Mouse (Mus musculus) stomach, embryonic 15.5 days (tissue): Measurements from ENCODE around the gene Tmem52b. TPM values are rescaled to one million over a fixed set of nuclear protein-coding genes. Genes with fewer than 3 reads are reported as not detected.
A peak's percentile ranks its signal among the peaks of the same experiment; 100 is the strongest.

ENCODE experiments used
- ATAC-seq: fragments of 200-750 bp; cut with Nextera tagmentation; 2 replicates; pipeline ENCODE4 v1.8.0; 2017; ENCODE audit warnings: low read depth, moderate number of reproducible peaks, moderate TSS enrichment; ENCODE audit not compliant: insufficient read depth, low FRiP score
- H3K27ac ChIP-seq: fragments of 300-500 bp; sonication (generic); 2 replicates; pipeline ENCODE4 v1.5.1; 2015; ENCODE audit warnings: mild to moderate bottlenecking, inconsistent platforms
- H3K27me3 ChIP-seq: fragments of 300-500 bp; sonication (generic); replicated peaks from 2 replicates; pipeline ENCODE4 v1.6.1; 2015; ENCODE audit warnings: inconsistent platforms
- H3K36me3 ChIP-seq: fragments of 300-500 bp; sonication (generic); 2 replicates; pipeline ENCODE4 v1.6.1; 2015; ENCODE audit warnings: inconsistent platforms
- H3K4me1 ChIP-seq: fragments of 300-500 bp; sonication (generic); 2 replicates; pipeline ENCODE4 v1.6.1; 2015; ENCODE audit warnings: inconsistent platforms
- H3K4me2 ChIP-seq: fragments of 300-500 bp; sonication (generic); 2 replicates; pipeline ENCODE4 v1.6.1; 2015; ENCODE audit warnings: mild to moderate bottlenecking, inconsistent platforms
- H3K4me3 ChIP-seq: fragments of 300-500 bp; sonication (generic); replicated peaks from 2 replicates; pipeline ENCODE4 v1.5.1; 2015; ENCODE audit warnings: inconsistent platforms
- H3K9ac ChIP-seq: fragments of 300-500 bp; sonication (generic); 2 replicates; pipeline ENCODE4 v1.6.1; 2015; ENCODE audit warnings: inconsistent platforms
- H3K9me3 ChIP-seq: fragments of 300-500 bp; sonication (generic); 2 replicates; pipeline ENCODE4 v1.6.1; 2016; ENCODE audit warnings: inconsistent platforms
- WGBS: fragments of 180-500 bp; shearing (Covaris S2); methylation state at CpG from one replicate; pipeline ENCODE4 v1.1.7; 2015; 5-methylcytosine and 5-hydroxymethylcytosine counted together
- polyA plus RNA-seq: library from polyadenylated mRNA; unstranded; fragments of >200 nt; fragmentation: Nextera tagmentation; extraction: Ambion mirVana; gene quantifications from 2 replicates; pipeline ENCODE4 v1.2.1, GENCODE M21; 2015

Tmem52b gene
- polyA plus RNA-seq, 1 experiment from 2014 or later: not detected

DNA sequence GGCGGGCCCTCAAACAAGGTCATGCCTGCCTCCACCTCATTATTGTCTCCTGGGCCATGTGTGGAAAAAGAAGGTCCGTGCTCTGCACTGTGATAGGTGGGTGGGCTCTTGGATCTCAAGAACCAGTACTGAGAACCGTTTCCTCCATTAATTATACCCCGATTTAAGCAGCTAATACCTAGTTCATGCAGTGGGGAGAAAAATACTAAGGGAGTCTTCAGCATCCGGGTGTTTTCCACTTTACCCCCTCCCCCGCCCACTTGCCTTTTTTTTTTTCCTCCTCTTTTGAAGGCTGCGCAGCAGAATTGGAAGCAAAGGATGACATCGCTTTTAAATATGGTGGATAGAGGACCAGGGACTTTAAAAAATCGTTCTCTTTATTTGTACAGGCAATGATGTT lies 21.7 kb downstream of the Tmem52b start:
- Histone ChIP-seq H3K9me3 (no peaks in the 10 kb centered on the region), H3K4me2 (peak overlapping the region; percentile 93), H3K27ac (no peak overlapping the region), H3K27me3 (no peaks in the 10 kb centered on the region), H3K36me3 (peaks cover 10% of the 10 kb centered on the region), H3K4me1 (peaks cover 13% of the 10 kb centered on the region), H3K9ac (peak overlapping the region; percentile 61; the same call in 1 of the 2 replicates), H3K4me3 (peak overlapping the region; percentile 62)
- 17% methylated on average over 9 of the region's 9 CpGs for WGBS
- no peak for ATAC-seq

DNA sequence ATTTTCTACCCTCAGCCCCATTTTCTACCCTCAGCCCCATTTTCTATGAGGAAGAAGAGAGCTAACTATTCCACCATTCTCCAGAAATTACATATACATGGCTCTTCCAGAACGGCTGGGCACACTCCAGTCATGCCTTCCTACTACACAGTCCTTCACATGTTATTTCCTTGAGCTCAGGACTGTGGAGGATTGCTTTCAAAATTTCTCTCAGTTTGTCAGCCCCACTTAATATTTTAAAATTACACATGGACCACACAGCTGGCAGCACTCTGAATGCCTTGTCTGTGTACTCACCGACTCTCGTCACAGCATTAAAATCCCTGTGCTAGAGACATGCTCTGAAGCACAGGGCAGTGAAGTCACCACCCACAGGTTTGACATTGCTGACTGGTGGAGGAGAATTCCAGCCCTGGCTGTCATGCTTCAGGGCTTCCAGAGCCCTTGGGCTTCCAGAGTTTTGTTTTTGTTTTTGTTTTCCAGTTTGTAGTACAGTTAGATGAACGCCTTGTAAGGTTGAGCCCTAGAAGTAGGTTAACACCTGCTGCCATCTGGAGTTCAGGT lies 22.4 kb downstream of the Tmem52b start:
- no peak overlapping the region for H3K27ac ChIP-seq
- H3K4me3 ChIP-seq: peak overlapping the region; percentile 62
- no peak overlapping the region for H3K9ac ChIP-seq
- peaks cover 13% of the 10 kb centered on the region for H3K36me3 ChIP-seq
- no peak for ATAC-seq
- H3K4me1 ChIP-seq: peaks cover 13% of the 10 kb centered on the region
- peak overlapping the region; percentile 93 for H3K4me2 ChIP-seq
- H3K9me3 ChIP-seq: no peaks in the 10 kb centered on the region
- 55% methylated on average over 4 of the region's 4 CpGs for WGBS
- H3K27me3 ChIP-seq: no peaks in the 10 kb centered on the region

DNA sequence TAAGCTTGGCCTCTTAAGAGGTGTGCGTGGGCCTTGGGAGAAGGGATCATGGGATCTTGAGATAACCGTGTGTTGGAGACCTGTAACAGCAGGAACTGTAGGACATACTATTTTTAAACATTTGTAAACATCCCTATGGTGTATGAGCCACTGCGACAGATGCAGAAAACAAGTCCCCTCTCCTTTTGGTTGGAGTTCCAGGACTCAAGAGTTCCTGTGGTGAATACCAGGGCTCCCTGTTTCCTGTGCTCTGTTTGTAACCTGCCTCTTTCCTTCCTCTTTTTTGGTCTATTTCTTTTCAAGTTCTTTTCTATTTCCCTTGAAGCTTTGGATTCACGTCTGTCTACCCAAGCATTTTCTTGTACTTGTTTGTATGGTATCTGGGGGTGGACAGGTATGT lies 23.4 kb downstream of the Tmem52b start:
- Histone ChIP-seq H3K9me3 (no peaks in the 10 kb centered on the region), H3K4me3 (no peak overlapping the region), H3K36me3 (peaks cover 21% of the 10 kb centered on the region), H3K9ac (no peak overlapping the region), H3K27me3 (no peaks in the 10 kb centered on the region), H3K27ac (no peak overlapping the region), H3K4me2 (no peak overlapping the region), H3K4me1 (peaks cover 13% of the 10 kb centered on the region)
- WGBS: 58% methylated on average over 4 of the region's 4 CpGs
- no peak for ATAC-seq

DNA sequence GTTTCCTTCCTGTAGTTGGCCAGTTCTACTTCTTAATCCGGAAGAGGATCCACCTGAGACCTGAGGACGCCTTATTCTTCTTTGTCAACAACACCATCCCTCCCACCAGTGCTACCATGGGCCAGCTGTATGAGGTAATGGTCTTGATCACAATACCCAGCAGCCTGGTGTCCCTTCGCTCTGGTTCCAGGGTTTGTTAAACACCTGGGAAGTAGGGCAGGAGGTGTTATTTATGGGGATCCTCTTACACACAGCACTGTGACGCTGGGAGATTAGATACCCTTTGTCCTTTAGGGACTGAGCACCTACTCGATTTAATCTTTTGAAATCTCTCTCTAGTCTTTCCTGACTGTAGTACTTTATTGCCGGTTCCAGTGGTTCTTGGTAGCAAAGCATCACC lies 26.2 kb downstream of the Tmem52b start:
- 80% methylated on average over 6 of the region's 6 CpGs for WGBS
- H3K4me2 ChIP-seq: no peak overlapping the region

DNA sequence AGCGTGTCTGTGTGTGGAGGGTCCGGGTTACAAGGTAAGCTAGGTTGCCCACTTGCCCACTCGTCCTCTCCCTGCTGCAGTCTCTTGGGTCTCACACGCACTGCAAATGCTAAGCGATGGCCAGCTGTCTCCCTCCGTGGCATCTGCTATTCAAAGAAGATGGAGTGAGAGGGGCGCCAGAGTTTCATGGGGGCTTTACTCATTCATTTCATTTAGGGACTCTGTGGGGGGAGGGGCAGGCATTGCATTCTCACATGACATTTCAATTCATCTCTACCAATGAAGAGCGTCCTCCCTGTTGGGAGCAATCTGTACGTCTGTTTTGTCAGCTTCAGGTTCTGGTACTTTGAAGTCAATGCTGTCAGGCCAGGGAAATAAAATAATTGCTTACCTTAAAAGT lies 29.6 kb downstream of the Tmem52b start:
- Histone ChIP-seq H3K4me3 (no peak overlapping the region), H3K9me3 (no peaks in the 10 kb centered on the region), H3K27ac (no peak overlapping the region), H3K9ac (no peak overlapping the region), H3K27me3 (no peaks in the 10 kb centered on the region), H3K36me3 (peaks cover 21% of the 10 kb centered on the region), H3K4me1 (no peaks in the 10 kb centered on the region), H3K4me2 (no peak overlapping the region)
- ATAC-seq: no peak
- WGBS: 87% methylated on average over 9 of the region's 9 CpGs

More for the DNA sequence above, 26.2 kb downstream of the Tmem52b start:
- ATAC-seq: no peak
- Histone ChIP-seq H3K4me3 (no peak overlapping the region), H3K27me3 (no peaks in the 10 kb centered on the region), H3K9me3 (no peaks in the 10 kb centered on the region), H3K27ac (no peak overlapping the region), H3K4me1 (peaks cover 9% of the 10 kb centered on the region; the same call in 1 of the 2 replicates), H3K9ac (no peak overlapping the region), H3K36me3 (peaks cover 21% of the 10 kb centered on the region)

DNA sequence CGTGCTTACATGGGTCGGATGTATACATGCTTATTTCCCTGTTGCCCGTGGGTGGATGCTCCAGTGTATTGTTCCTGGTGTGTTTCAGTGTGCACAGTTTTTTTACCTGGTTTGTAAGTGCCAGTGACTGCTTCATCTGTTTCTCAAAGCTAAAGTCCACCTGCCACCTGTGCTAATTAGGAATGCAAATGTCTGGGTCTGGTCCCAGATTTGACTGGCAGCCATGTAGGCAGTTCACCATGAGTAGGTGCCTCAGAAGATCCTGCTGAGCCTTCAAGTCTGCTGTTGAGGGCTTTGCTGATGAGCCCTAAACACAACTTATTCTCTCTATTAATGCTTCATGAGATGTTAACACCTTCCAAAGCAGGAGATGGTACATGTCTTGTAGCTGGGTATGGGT lies 30.2 kb downstream of the Tmem52b start:
- Histone ChIP-seq H3K36me3 (peaks cover 21% of the 10 kb centered on the region), H3K27me3 (no peaks in the 10 kb centered on the region), H3K4me3 (no peak overlapping the region), H3K9ac (no peak overlapping the region), H3K4me1 (no peaks in the 10 kb centered on the region), H3K4me2 (no peak overlapping the region), H3K9me3 (no peaks in the 10 kb centered on the region), H3K27ac (no peak overlapping the region)
- WGBS: 94% methylated on average over 3 of the region's 3 CpGs
- ATAC-seq: no peak

DNA sequence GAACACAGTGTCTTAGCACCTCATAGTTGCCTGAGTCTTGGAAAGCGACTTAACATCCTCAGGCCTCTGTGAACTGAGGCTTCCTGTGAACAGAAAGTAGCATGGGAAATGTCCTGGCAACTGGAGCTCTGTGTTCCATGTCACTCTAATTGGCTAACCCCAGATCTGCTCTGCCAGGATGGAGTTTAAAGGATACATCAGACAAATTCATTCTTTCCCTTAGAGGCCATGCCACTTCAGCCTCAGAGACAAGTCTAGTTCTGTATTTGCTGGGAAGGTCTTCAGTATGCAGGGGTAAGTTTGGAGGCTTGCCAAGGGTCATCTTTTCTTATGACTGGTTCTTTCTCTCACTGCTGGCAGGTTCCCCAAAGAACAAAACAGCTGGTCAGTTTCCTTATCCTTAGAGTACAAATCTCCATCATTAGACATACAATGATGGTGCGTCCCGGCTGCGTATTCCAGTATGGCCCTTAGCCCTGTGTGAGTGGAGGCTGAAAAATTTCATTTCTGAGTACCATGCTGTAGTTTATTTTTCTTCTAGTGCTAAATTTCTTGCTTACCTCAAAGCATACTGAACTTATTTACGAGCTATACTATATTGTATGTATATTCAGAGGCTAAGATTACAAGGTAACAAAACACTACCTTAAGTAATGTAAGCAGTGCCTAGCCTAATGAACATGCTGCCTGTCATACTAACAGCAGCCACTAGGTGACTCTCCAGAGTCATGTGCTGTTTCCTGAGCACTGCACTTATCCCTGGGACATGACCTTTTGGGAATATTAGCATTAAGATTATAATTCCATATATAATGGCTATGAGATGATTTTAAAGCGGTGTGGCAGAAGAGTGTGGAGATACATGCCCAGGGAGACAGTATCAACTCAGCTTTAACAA lies 31.6 kb downstream of the Tmem52b start:
- Histone ChIP-seq H3K9ac (no peak overlapping the region), H3K4me2 (no peak overlapping the region), H3K36me3 (peaks cover 12% of the 10 kb centered on the region), H3K4me3 (no peak overlapping the region), H3K27me3 (no peaks in the 10 kb centered on the region), H3K9me3 (no peaks in the 10 kb centered on the region), H3K4me1 (no peaks in the 10 kb centered on the region), H3K27ac (no peak overlapping the region)
- WGBS: 47% methylated on average over 6 of the region's 6 CpGs
- peak; percentile 60; the same call in 1 of the 2 replicates for ATAC-seq

DNA sequence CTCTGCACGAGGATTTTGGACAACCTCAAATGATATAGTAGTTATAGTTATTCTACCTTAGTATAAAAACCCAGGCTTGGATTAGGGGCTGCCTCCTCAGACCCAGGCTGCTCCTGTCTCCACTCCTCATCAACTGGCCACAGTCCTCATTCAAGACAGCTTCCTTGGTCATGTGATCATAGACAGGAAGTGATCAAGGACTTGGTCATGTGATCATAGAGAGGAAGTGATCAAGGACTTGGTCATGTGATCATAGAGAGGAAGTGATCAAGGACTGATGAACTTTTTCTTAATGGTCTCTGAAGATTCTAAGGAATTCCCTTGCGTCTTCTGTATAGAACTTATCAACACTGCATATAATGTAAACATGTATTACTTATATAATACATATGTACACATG lies 34.9 kb downstream of the Tmem52b start:
- H3K36me3 ChIP-seq: no peaks in the 10 kb centered on the region
- 84% methylated on average over 2 of the region's 2 CpGs for WGBS

DNA sequence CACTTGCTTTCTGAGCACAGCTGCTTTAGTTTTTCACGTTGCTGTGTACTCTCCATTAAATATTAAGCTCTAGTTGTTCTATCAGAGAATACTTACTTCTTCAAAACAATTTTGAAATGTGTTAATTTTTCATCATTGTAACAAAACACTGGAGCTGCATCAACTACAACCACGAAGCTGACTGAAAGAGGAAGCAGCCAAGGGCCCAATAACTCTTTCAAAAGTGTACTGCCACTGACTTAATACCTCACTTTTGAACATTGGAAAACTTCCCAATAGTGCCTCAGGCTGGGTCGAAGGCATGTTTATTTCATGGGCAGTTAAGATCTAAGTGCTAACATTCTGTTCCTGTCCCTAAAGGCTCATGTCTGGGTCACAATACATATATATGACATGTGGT lies 35.7 kb downstream of the Tmem52b start:
- no peak for ATAC-seq
- H3K4me1 ChIP-seq: no peaks in the 10 kb centered on the region
- no peak overlapping the region for H3K27ac ChIP-seq
- 46% methylated on average over 3 of the region's 3 CpGs for WGBS
- no peak overlapping the region for H3K9ac ChIP-seq
- no peak overlapping the region for H3K4me2 ChIP-seq
- no peaks in the 10 kb centered on the region for H3K27me3 ChIP-seq
- H3K36me3 ChIP-seq: no peaks in the 10 kb centered on the region
- no peak overlapping the region for H3K4me3 ChIP-seq
- H3K9me3 ChIP-seq: no peaks in the 10 kb centered on the region

More for the DNA sequence above, 34.9 kb downstream of the Tmem52b start:
- Histone ChIP-seq H3K9ac (no peak overlapping the region), H3K27me3 (no peaks in the 10 kb centered on the region), H3K4me1 (no peaks in the 10 kb centered on the region), H3K27ac (no peak overlapping the region), H3K4me3 (no peak overlapping the region), H3K9me3 (no peaks in the 10 kb centered on the region), H3K4me2 (no peak overlapping the region)
- ATAC-seq: no peak

DNA sequence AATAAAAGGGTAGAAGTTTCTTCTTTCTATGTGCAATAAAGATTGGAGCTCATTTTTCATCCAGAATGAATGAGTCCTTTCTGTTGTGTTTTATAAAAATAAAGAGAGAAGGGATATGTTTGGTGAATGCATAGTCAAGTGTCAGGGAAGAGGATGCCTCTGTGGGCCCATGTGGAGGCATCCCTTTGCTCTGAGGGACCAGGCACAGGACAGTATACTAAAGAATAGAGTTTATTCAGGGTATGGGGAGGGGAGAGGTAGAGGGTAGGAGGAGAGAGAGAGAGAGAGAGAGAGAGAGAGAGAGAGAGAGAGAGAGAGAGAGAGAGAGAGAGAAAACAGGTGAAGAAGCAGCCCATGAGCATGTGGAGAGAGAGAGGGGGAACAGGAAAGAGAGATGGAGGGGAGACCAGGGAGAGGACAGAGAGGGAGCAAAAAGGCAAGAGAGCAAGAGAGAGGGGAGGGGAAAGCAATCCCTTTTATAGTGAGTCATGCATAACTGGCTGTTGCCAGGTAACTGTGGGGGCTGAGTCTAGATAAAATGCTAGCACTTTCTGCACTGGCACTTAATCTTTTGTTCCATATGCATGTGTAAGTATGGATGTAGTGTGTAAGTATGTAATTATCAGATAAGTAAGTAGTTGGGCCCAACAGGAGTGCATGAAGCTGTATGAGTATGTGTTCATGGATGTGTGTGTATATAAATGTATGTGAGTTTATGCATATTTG lies 45.1 kb downstream of the Tmem52b start:
- no peaks in the 10 kb centered on the region for H3K4me1 ChIP-seq
- ATAC-seq: peak; percentile 84
- no peak overlapping the region for H3K4me2 ChIP-seq
- H3K9ac ChIP-seq: no peak overlapping the region
- no peaks in the 10 kb centered on the region for H3K27me3 ChIP-seq
- no peaks in the 10 kb centered on the region for H3K36me3 ChIP-seq
- H3K27ac ChIP-seq: no peak overlapping the region
- no peaks in the 10 kb centered on the region for H3K9me3 ChIP-seq
- no peak overlapping the region for H3K4me3 ChIP-seq

DNA sequence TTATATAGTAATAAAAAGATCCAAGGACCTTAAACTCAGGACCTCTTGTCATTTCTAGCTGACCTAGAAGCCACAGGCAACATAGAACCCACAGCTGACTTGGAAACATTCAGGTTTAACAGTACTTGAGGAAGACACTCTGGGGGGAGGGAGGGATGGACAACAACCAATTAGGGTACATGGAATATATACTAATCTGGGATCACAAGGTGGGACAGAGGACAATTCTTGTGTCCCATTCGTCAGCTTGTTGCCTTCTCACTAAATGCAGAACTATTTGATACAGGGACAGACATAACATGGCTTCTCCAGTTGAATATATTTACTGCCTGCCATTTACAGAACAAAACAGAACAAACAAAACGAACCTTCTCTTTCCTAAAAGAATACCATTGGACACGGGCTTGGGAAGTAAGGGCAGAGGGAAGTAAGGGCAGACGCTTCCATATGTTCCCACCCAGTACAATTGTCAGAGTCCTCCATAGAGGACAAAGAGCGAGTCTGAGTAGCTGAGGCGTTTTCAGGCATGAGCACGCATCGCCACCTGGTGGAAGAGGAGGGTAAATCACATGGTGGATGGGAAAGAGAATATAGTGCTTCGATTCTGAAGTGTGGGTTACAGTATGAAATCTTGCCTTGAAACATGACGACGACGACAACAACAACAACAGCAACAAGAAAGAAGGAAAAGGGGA lies 46.7 kb downstream of the Tmem52b start:
- Histone ChIP-seq H3K9me3 (no peaks in the 10 kb centered on the region), H3K27me3 (no peaks in the 10 kb centered on the region), H3K4me3 (no peak overlapping the region), H3K36me3 (no peaks in the 10 kb centered on the region), H3K4me2 (no peak overlapping the region), H3K27ac (no peak overlapping the region), H3K9ac (no peak overlapping the region), H3K4me1 (no peaks in the 10 kb centered on the region)
- peak; percentile 58; the same call in 1 of the 2 replicates for ATAC-seq
- WGBS: 19% methylated on average over 12 of the region's 12 CpGs
